Mouse (Mus musculus) embryonic fibroblast, embryonic 13.5 days (primary cell): ENCODE measurements at regions not wholly inside any gene's neighbourhood (a gene's known extent, or its start where the extent isn't known, plus 50 kb on each side); places are given as distances from the start of the nearest gene placed in this dataset.
"Not testable (repeated sequence)": the region's sequence is repeated elsewhere in the genome, so short reads cannot be mapped to it uniquely, and the experiment has no call there.

Experiments
- H3K27ac ChIP-seq: 2 replicates; pipeline ENCODE4 v1.5.1; 2012; ENCODE audit warnings: low read length, control low read depth, inconsistent platforms; ENCODE audit not compliant: insufficient read depth
- H3K4me1 ChIP-seq: 2 replicates; pipeline ENCODE4 v1.6.1; 2011; ENCODE audit warnings: low read length; ENCODE audit not compliant: control insufficient read depth, insufficient read depth
- H3K4me3 ChIP-seq: 2 replicates; pipeline ENCODE4 v1.5.1; 2011; ENCODE audit warnings: mild to moderate bottlenecking, control low read depth, low read length; ENCODE audit not compliant: insufficient read depth
- CTCF ChIP-seq: IDR thresholded peaks from 2 replicates; pipeline ENCODE4 v1.5.1; 2011; ENCODE audit warnings: mild to moderate bottlenecking, control low read depth, low read length, moderate library complexity, borderline replicate concordance; ENCODE audit not compliant: insufficient read depth
- POLR2A ChIP-seq: IDR thresholded peaks from 2 replicates; pipeline ENCODE4 v1.6.1; 2011; ENCODE audit warnings: low read depth, mild to moderate bottlenecking, control low read depth, low read length, moderate library complexity

GRCm38 (mm10) chr4:84149149-84150050, 525.7 kb downstream of the Bnc2 start:
- Histone ChIP-seq H3K4me1 (peaks cover 10% of the 10 kb centered on the region; the same call in 1 of the 2 replicates), H3K4me3 (no peak overlapping the region), H3K27ac (no peak overlapping the region)
- TF ChIP-seq CTCF (no peak), POLR2A (no peak)

GRCm38 (mm10) chr4:84150698-84151097, 524.4 kb downstream of the Bnc2 start:
- Histone ChIP-seq H3K27ac (no peak overlapping the region), H3K4me3 (no peak overlapping the region), H3K4me1 (peaks cover 10% of the 10 kb centered on the region; the same call in 1 of the 2 replicates)
- TF ChIP-seq POLR2A (no peak), CTCF (no peak)

- no peak overlapping the region for H3K4me3 ChIP-seq
- peaks cover 10% of the 10 kb centered on the region; the same call in 1 of the 2 replicates for H3K4me1 ChIP-seq
- TF ChIP-seq POLR2A (no peak), CTCF (no peak)
- no peak overlapping the region for H3K27ac ChIP-seq
Observed at GRCm38 (mm10) chr4:84151247-84151646, 523.8 kb downstream of the Bnc2 start.

GRCm38 (mm10) chr4:84151971-84152450, 523.1 kb downstream of the Bnc2 start:
- no peak for TF ChIP-seq POLR2A
- TF ChIP-seq CTCF: no peak
- H3K4me3 ChIP-seq: no peak overlapping the region
- H3K27ac ChIP-seq: 0 out of 2 replicates have a peak overlapping the region, but pooled peaks have one; percentile 2
- H3K4me1 ChIP-seq: peaks cover 10% of the 10 kb centered on the region; the same call in 1 of the 2 replicates

GRCm38 (mm10) chr4:84153571-84153970, 521.5 kb downstream of the Bnc2 start:
- TF ChIP-seq POLR2A (no peak), CTCF (no peak)
- Histone ChIP-seq H3K4me1 (peaks cover 10% of the 10 kb centered on the region; the same call in 1 of the 2 replicates), H3K27ac (no peak overlapping the region), H3K4me3 (no peak overlapping the region)

- no peak overlapping the region for H3K4me3 ChIP-seq
- TF ChIP-seq POLR2A (no peak), CTCF (no peak)
- H3K4me1 ChIP-seq: no peaks in the 10 kb centered on the region; the same call in 1 of the 2 replicates
- peak overlapping the region; percentile 50; the same call in 1 of the 2 replicates for H3K27ac ChIP-seq
Observed at GRCm38 (mm10) chr4:84157911-84158647, 517.0 kb downstream of the Bnc2 start.

- Histone ChIP-seq H3K27ac (no peak overlapping the region), H3K4me1 (no peaks in the 10 kb centered on the region; the same call in 1 of the 2 replicates), H3K4me3 (no peak overlapping the region)
- TF ChIP-seq CTCF (no peak), POLR2A (no peak)
Observed at GRCm38 (mm10) chr4:84163362-84163761, 511.7 kb downstream of the Bnc2 start.

- no peaks in the 10 kb centered on the region for H3K4me1 ChIP-seq
- H3K4me3 ChIP-seq: no peak overlapping the region
- TF ChIP-seq POLR2A (no peak), CTCF (no peak)
Observed at GRCm38 (mm10) chr4:84165256-84165655, 509.8 kb downstream of the Bnc2 start.

GRCm38 (mm10) chr4:84172841-84173240, 502.2 kb downstream of the Bnc2 start:
- Histone ChIP-seq H3K4me1 (no peaks in the 10 kb centered on the region), H3K4me3 (no peak overlapping the region), H3K27ac (no peak overlapping the region)
- TF ChIP-seq POLR2A: no peak
- TF ChIP-seq CTCF: no peak

More at GRCm38 (mm10) chr4:84165256-84165655, 509.8 kb downstream of the Bnc2 start:
- no peak overlapping the region for H3K27ac ChIP-seq

- Histone ChIP-seq H3K27ac (no peak overlapping the region), H3K4me1 (no peaks in the 10 kb centered on the region), H3K4me3 (no peak overlapping the region)
- TF ChIP-seq POLR2A: no peak
- no peak for TF ChIP-seq CTCF
Observed at GRCm38 (mm10) chr4:84173441-84173840, 501.6 kb downstream of the Bnc2 start.

- H3K4me1 ChIP-seq, H3K27ac ChIP-seq, H3K4me3 ChIP-seq: not testable (repeated sequence)
Observed at GRCm38 (mm10) chr4:84176457-84176856, 498.6 kb downstream of the Bnc2 start.
